Mouse (Mus musculus): ENCODE data around the gene Sertad2. TPM values are rescaled to one million over a fixed set of nuclear protein-coding genes. Genes with fewer than 3 reads are reported as not detected.

Gene Sertad2
- polyA plus RNA-seq, 1 experiment, result 5.5 TPM

GRCm38 (mm10) chr11:20646142-20646541 is 103.1 kb downstream of the Sertad2 start:
- no peak overlapping the region for H3K4me3 ChIP-seq (replicated peaks)
- H3K27me3 ChIP-seq (ENCODE audit: control insufficient read depth), result no peaks in the 10 kb centered on the region
- peaks cover 54% of the 10 kb centered on the region for H3K36me3 ChIP-seq (ENCODE audit: control insufficient read depth)
- peaks cover 35% of the 10 kb centered on the region for H3K4me1 ChIP-seq (ENCODE audit: control insufficient read depth)
- H3K9me3 ChIP-seq (ENCODE audit: control insufficient read depth, low read length), result no peaks in the 10 kb centered on the region
- TF ChIP-seq TAL1 (IDR thresholded peaks at IDR 0.05; ENCODE audit: low read length), result no peak
- no peak for TF ChIP-seq GATA1 (IDR thresholded peaks at IDR 0.05; ENCODE audit: low read length)

GRCm38 (mm10) chr11:20646986-20647726 is 104.1 kb downstream of the Sertad2 start:
- Histone ChIP-seq H3K36me3 (ENCODE audit: control insufficient read depth) (peaks cover 63% of the 10 kb centered on the region), H3K4me3 (replicated peaks) (no peak overlapping the region), H3K27me3 (ENCODE audit: control insufficient read depth) (no peaks in the 10 kb centered on the region), H3K9me3 (ENCODE audit: control insufficient read depth, low read length) (no peaks in the 10 kb centered on the region), H3K4me1 (ENCODE audit: control insufficient read depth) (peaks cover 32% of the 10 kb centered on the region)
- no peak for TF ChIP-seq TAL1 (IDR thresholded peaks at IDR 0.05; ENCODE audit: low read length)
- no peak for TF ChIP-seq GATA1 (IDR thresholded peaks at IDR 0.05; ENCODE audit: low read length)

GRCm38 (mm10) chr11:20647902-20648625 is 105.0 kb downstream of the Sertad2 start:
- Histone ChIP-seq H3K9me3 (ENCODE audit: control insufficient read depth, low read length) (no peaks in the 10 kb centered on the region), H3K4me3 (replicated peaks) (no peak overlapping the region), H3K36me3 (ENCODE audit: control insufficient read depth) (peaks cover 72% of the 10 kb centered on the region), H3K4me1 (ENCODE audit: control insufficient read depth) (peaks cover 29% of the 10 kb centered on the region), H3K27me3 (ENCODE audit: control insufficient read depth) (no peaks in the 10 kb centered on the region)
- no peak for TF ChIP-seq GATA1 (IDR thresholded peaks at IDR 0.05; ENCODE audit: low read length)
- no peak for TF ChIP-seq TAL1 (IDR thresholded peaks at IDR 0.05; ENCODE audit: low read length)

- no peak overlapping the region for H3K4me3 ChIP-seq (replicated peaks)
- TF ChIP-seq GATA1 (IDR thresholded peaks at IDR 0.05; ENCODE audit: low read length) (no peak), TAL1 (IDR thresholded peaks at IDR 0.05; ENCODE audit: low read length) (no peak)
- no peaks in the 10 kb centered on the region for H3K9me3 ChIP-seq (ENCODE audit: control insufficient read depth, low read length)
- no peaks in the 10 kb centered on the region for H3K27me3 ChIP-seq (ENCODE audit: control insufficient read depth)
- H3K4me1 ChIP-seq (ENCODE audit: control insufficient read depth), result peaks cover 18% of the 10 kb centered on the region
- H3K36me3 ChIP-seq (ENCODE audit: control insufficient read depth), result peaks cover 84% of the 10 kb centered on the region
Measured at GRCm38 (mm10) chr11:20649477-20649876, 106.4 kb downstream of the Sertad2 start.

- Histone ChIP-seq H3K4me1 (ENCODE audit: control insufficient read depth) (peaks cover 17% of the 10 kb centered on the region), H3K36me3 (ENCODE audit: control insufficient read depth) (peaks cover 90% of the 10 kb centered on the region), H3K27me3 (ENCODE audit: control insufficient read depth) (no peaks in the 10 kb centered on the region), H3K9me3 (ENCODE audit: control insufficient read depth, low read length) (no peaks in the 10 kb centered on the region), H3K4me3 (replicated peaks) (no peak overlapping the region)
- TF ChIP-seq TAL1 (IDR thresholded peaks at IDR 0.05; ENCODE audit: low read length), result no peak
- TF ChIP-seq GATA1 (IDR thresholded peaks at IDR 0.05; ENCODE audit: low read length), result no peak
Measured at GRCm38 (mm10) chr11:20650006-20650639, 107.1 kb downstream of the Sertad2 start.

- no peak for TF ChIP-seq GATA1 (IDR thresholded peaks at IDR 0.05; ENCODE audit: low read length)
- no peak for TF ChIP-seq TAL1 (IDR thresholded peaks at IDR 0.05; ENCODE audit: low read length)
- Histone ChIP-seq H3K36me3 (ENCODE audit: control insufficient read depth) (peaks cover 85% of the 10 kb centered on the region), H3K9me3 (ENCODE audit: control insufficient read depth, low read length) (no peaks in the 10 kb centered on the region), H3K4me1 (ENCODE audit: control insufficient read depth) (peaks cover 18% of the 10 kb centered on the region), H3K4me3 (replicated peaks) (no peak overlapping the region), H3K27me3 (ENCODE audit: control insufficient read depth) (no peaks in the 10 kb centered on the region; the same call in 1 of the 2 replicates)
Measured at GRCm38 (mm10) chr11:20651166-20651565, 108.1 kb downstream of the Sertad2 start.

GRCm38 (mm10) chr11:20655795-20656710 is 113.0 kb downstream of the Sertad2 start:
- H3K4me1 ChIP-seq (ENCODE audit: control insufficient read depth), result peaks cover 17% of the 10 kb centered on the region
- peaks cover 40% of the 10 kb centered on the region for H3K36me3 ChIP-seq (ENCODE audit: control insufficient read depth)
- peaks cover 4% of the 10 kb centered on the region for H3K27me3 ChIP-seq (ENCODE audit: control insufficient read depth)
- H3K4me3 ChIP-seq (replicated peaks), result no peak overlapping the region
- TF ChIP-seq TAL1 (IDR thresholded peaks at IDR 0.05; ENCODE audit: low read length), result no peak
- TF ChIP-seq GATA1 (IDR thresholded peaks at IDR 0.05; ENCODE audit: low read length), result no peak
- no peaks in the 10 kb centered on the region for H3K9me3 ChIP-seq (ENCODE audit: control insufficient read depth, low read length)

GRCm38 (mm10) chr11:20656711-20657057 is 113.6 kb downstream of the Sertad2 start:
- Histone ChIP-seq H3K4me3 (replicated peaks) (no peak overlapping the region), H3K36me3 (ENCODE audit: control insufficient read depth) (peaks cover 34% of the 10 kb centered on the region), H3K27me3 (ENCODE audit: control insufficient read depth) (peaks cover 4% of the 10 kb centered on the region), H3K9me3 (ENCODE audit: control insufficient read depth, low read length) (no peaks in the 10 kb centered on the region), H3K4me1 (ENCODE audit: control insufficient read depth) (peaks cover 21% of the 10 kb centered on the region)
- no peak for TF ChIP-seq GATA1 (IDR thresholded peaks at IDR 0.05; ENCODE audit: low read length)
